Mouse (Mus musculus): ENCODE data around the gene Mob3c. TPM values are rescaled to one million over a fixed set of nuclear protein-coding genes. Genes with fewer than 3 reads are reported as not detected.

Gene Mob3c
- polyA plus RNA-seq, 1 experiment from 2014 or later = 4.4 TPM

- 4% methylated on average over 51 of the region's 51 CpGs for WGBS
- Histone ChIP-seq H3K9me3 (replicated peaks) (no peaks in the 10 kb centered on the region), H3K4me3 (peak within 1 kb of the TSS; percentile 68), H3K36me3 (peaks cover 13% of the 10 kb centered on the region; the same call in 1 of the 2 replicates), H3K4me1 (peaks cover 24% of the 10 kb centered on the region), H3K27ac (replicated peaks) (peak within 1 kb of the TSS; percentile 83), H3K27me3 (ENCODE audit: low read depth, poor library complexity, severe bottlenecking) (no peaks in the 10 kb centered on the region)
- peak; percentile 93 for DNase-seq (ENCODE audit: low spot score)
Observed at GRCm38 (mm10) chr4:115838696-115839641, 11.1 kb downstream of the Mob3c start, which contains the start of gene Mknk1. Gene Mknk1, plus strand, starts transcription at chr4:115839198.

GRCm38 (mm10) chr4:115839956-115840355, 12.1 kb downstream of the Mob3c start:
- Histone ChIP-seq H3K9me3 (replicated peaks) (no peaks in the 10 kb centered on the region), H3K27me3 (ENCODE audit: low read depth, poor library complexity, severe bottlenecking) (no peaks in the 10 kb centered on the region), H3K4me1 (peaks cover 27% of the 10 kb centered on the region), H3K36me3 (peaks cover 10% of the 10 kb centered on the region; the same call in 1 of the 2 replicates), H3K27ac (replicated peaks) (no peak overlapping the region), H3K4me3 (peak overlapping the region; percentile 68)
- no peak for DNase-seq (ENCODE audit: low spot score)
- 68% methylated on average over 4 of the region's 4 CpGs for WGBS

DNA sequence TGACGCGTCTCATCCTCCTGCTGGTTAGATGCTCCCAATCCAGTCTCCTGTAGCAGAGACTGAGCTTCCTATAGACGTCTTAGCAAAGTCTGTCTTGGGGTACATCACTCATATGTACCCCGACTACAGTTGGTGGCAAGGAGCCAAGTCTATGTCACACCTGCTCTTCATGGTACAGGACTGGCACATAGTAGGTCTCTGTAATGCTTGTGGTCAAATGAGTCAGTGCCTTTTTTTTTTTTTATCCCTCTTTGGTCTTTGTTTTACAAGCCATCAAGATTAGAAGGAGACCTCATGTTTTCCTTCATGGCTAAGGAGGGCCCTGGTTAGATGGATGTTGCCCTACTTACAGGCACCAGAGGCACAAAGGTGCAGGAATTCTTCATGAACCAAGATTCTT, 12.9 kb downstream of the Mob3c start:
- WGBS = 94% methylated on average over 4 of the region's 4 CpGs
- DNase-seq (ENCODE audit: low spot score) = no peak
- peaks cover 10% of the 10 kb centered on the region; the same call in 1 of the 2 replicates for H3K36me3 ChIP-seq

GRCm38 (mm10) chr4:115846656-115847055, 18.8 kb downstream of the Mob3c start:
- H3K27me3 ChIP-seq (ENCODE audit: low read depth, poor library complexity, severe bottlenecking) = no peaks in the 10 kb centered on the region
- no peaks in the 10 kb centered on the region for H3K9me3 ChIP-seq (replicated peaks)
- WGBS = 64% methylated on average over 2 of the region's 2 CpGs
- no peak overlapping the region for H3K27ac ChIP-seq (replicated peaks)
- H3K4me3 ChIP-seq = no peak overlapping the region
- DNase-seq (ENCODE audit: low spot score) = no peak
- H3K4me1 ChIP-seq = peaks cover 7% of the 10 kb centered on the region; the same call in 1 of the 2 replicates
- H3K36me3 ChIP-seq = peaks cover 46% of the 10 kb centered on the region

More for the DNA sequence above, 12.9 kb downstream of the Mob3c start:
- H3K27me3 ChIP-seq (ENCODE audit: low read depth, poor library complexity, severe bottlenecking) = no peaks in the 10 kb centered on the region
- no peaks in the 10 kb centered on the region for H3K9me3 ChIP-seq (replicated peaks)
- H3K4me1 ChIP-seq = peaks cover 27% of the 10 kb centered on the region
- no peak overlapping the region for H3K27ac ChIP-seq (replicated peaks)
- no peak overlapping the region for H3K4me3 ChIP-seq

DNA sequence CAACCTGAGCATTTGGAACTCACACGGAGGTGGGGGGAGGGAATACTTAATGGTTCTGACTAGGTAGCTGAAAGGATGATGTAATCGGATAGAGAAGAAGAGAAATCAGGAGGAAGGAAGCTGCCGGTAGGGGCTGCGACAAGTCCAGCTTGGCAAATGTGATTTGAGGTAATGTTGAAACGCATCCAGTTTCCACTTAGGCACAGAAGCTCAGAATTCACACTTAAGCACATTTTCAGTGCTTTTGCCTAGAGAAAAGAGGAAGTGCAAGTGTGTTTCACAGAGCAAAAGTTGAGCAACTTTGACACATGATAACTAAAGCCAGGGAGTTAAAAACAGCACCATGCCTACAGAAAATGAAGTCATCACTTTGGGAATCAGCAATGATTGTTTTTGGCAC, 19.5 kb downstream of the Mob3c start:
- Histone ChIP-seq H3K9me3 (replicated peaks) (no peaks in the 10 kb centered on the region), H3K27ac (replicated peaks) (no peak overlapping the region), H3K27me3 (ENCODE audit: low read depth, poor library complexity, severe bottlenecking) (no peaks in the 10 kb centered on the region), H3K4me3 (no peak overlapping the region), H3K36me3 (peaks cover 49% of the 10 kb centered on the region), H3K4me1 (peaks cover 7% of the 10 kb centered on the region; the same call in 1 of the 2 replicates)
- 71% methylated on average over 5 of the region's 5 CpGs for WGBS
- no peak for DNase-seq (ENCODE audit: low spot score)

GRCm38 (mm10) chr4:115848083-115848482, 20.2 kb downstream of the Mob3c start:
- WGBS = 89% methylated on average over 1 of the region's 1 CpGs
- Histone ChIP-seq H3K4me3 (no peak overlapping the region), H3K27ac (replicated peaks) (no peak overlapping the region), H3K9me3 (replicated peaks) (no peaks in the 10 kb centered on the region), H3K4me1 (peaks cover 7% of the 10 kb centered on the region; the same call in 1 of the 2 replicates), H3K36me3 (peaks cover 54% of the 10 kb centered on the region), H3K27me3 (ENCODE audit: low read depth, poor library complexity, severe bottlenecking) (no peaks in the 10 kb centered on the region)
- DNase-seq (ENCODE audit: low spot score) = no peak

GRCm38 (mm10) chr4:115848990-115849677, 21.2 kb downstream of the Mob3c start:
- H3K4me3 ChIP-seq = no peak overlapping the region
- no peaks in the 10 kb centered on the region for H3K27me3 ChIP-seq (ENCODE audit: low read depth, poor library complexity, severe bottlenecking)
- no peaks in the 10 kb centered on the region for H3K9me3 ChIP-seq (replicated peaks)
- peaks cover 54% of the 10 kb centered on the region for H3K36me3 ChIP-seq
- DNase-seq (ENCODE audit: low spot score) = no peak
- H3K4me1 ChIP-seq = peaks cover 13% of the 10 kb centered on the region
- WGBS = 75% methylated on average over 8 of the region's 8 CpGs
- H3K27ac ChIP-seq (replicated peaks) = no peak overlapping the region; the same call in 1 of the 2 replicates

GRCm38 (mm10) chr4:115850111-115850510, 22.2 kb downstream of the Mob3c start:
- Histone ChIP-seq H3K9me3 (replicated peaks) (no peaks in the 10 kb centered on the region), H3K4me3 (no peak overlapping the region), H3K27me3 (ENCODE audit: low read depth, poor library complexity, severe bottlenecking) (no peaks in the 10 kb centered on the region), H3K4me1 (peaks cover 19% of the 10 kb centered on the region), H3K36me3 (peaks cover 58% of the 10 kb centered on the region), H3K27ac (replicated peaks) (no peak overlapping the region)
- 91% methylated on average over 2 of the region's 2 CpGs for WGBS
- no peak for DNase-seq (ENCODE audit: low spot score)

DNA sequence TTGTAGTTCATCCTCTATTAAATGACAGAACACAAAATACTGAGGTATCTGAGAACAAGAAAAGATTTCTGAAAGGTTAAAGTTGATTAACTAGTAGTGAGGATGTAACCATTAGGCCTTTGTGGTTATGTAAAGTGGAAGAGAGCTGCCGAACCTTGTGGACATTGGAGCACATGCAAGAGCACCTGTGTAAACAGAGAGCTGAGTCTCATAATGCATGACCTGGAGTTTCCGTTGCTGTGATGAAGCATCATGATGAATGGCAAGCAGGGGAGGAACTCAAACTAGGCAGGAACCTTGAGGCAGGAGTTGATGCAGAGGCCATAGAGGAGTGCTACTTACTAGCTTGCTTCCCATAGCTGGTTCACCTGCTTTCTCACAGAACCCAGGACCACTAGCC, 22.7 kb downstream of the Mob3c start:
- Histone ChIP-seq H3K36me3 (peaks cover 58% of the 10 kb centered on the region), H3K4me3 (no peak overlapping the region), H3K27ac (replicated peaks) (no peak overlapping the region), H3K4me1 (peaks cover 24% of the 10 kb centered on the region), H3K27me3 (ENCODE audit: low read depth, poor library complexity, severe bottlenecking) (no peaks in the 10 kb centered on the region), H3K9me3 (replicated peaks) (no peaks in the 10 kb centered on the region)
- DNase-seq (ENCODE audit: low spot score) = no peak
- 74% methylated on average over 2 of the region's 2 CpGs for WGBS

- Histone ChIP-seq H3K4me1 (peaks cover 34% of the 10 kb centered on the region), H3K36me3 (peaks cover 58% of the 10 kb centered on the region), H3K4me3 (no peak overlapping the region), H3K27ac (replicated peaks) (no peak overlapping the region), H3K9me3 (replicated peaks) (no peaks in the 10 kb centered on the region), H3K27me3 (ENCODE audit: low read depth, poor library complexity, severe bottlenecking) (no peaks in the 10 kb centered on the region)
- 90% methylated on average over 6 of the region's 6 CpGs for WGBS
- DNase-seq (ENCODE audit: low spot score) = no peak
Observed at GRCm38 (mm10) chr4:115851569-115851968, 23.7 kb downstream of the Mob3c start.

DNA sequence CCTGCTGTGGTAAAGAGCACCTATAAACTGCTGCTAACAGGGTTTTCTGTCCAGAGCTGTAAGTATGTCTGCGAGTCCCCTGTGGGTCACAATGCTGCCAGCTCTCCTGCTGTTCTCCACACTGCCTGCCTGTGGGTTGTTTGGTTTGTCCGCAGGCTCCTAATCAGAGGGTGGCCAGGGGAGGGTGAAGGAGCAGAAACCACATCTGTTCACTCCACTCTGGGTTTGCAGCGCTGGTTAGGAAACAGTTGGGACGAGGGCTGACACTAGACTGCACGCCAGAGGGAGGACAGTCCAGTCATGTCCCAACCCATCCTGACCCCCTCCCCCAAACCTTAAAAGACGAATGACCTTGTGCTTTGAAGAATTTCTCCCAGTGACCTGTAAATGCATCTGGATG, 27.2 kb downstream of the Mob3c start:
- WGBS = 51% methylated on average over 6 of the region's 6 CpGs
- H3K4me1 ChIP-seq = peaks cover 38% of the 10 kb centered on the region
- H3K4me3 ChIP-seq = no peak overlapping the region
- no peaks in the 10 kb centered on the region for H3K9me3 ChIP-seq (replicated peaks)
- H3K27ac ChIP-seq (replicated peaks) = no peak overlapping the region; the same call in 1 of the 2 replicates
- peaks cover 69% of the 10 kb centered on the region for H3K36me3 ChIP-seq
- no peak for DNase-seq (ENCODE audit: low spot score)
- H3K27me3 ChIP-seq (ENCODE audit: low read depth, poor library complexity, severe bottlenecking) = no peaks in the 10 kb centered on the region

- Histone ChIP-seq H3K4me3 (no peak overlapping the region), H3K27ac (replicated peaks) (peak overlapping the region; percentile 23), H3K9me3 (replicated peaks) (no peaks in the 10 kb centered on the region), H3K27me3 (ENCODE audit: low read depth, poor library complexity, severe bottlenecking) (no peaks in the 10 kb centered on the region), H3K4me1 (peaks cover 38% of the 10 kb centered on the region), H3K36me3 (peaks cover 69% of the 10 kb centered on the region)
- WGBS = 64% methylated on average over 4 of the region's 4 CpGs
- no peak for DNase-seq (ENCODE audit: low spot score)
Observed at GRCm38 (mm10) chr4:115855609-115856008, 27.7 kb downstream of the Mob3c start.
